Comparison of ENCODE assay signal across 9 mouse cellular contexts in genomic region chr3:10511376-10511775, GRCm38 (mm10).
DNase-seq lines count a peak whose midpoint lies in the region; ATAC-seq lines count a peak whose summit lies in the region.
"Had no signal": no experiment of that assay in that cellular context is flagged by ENCODE, and none has a peak within 500 bp of the region (broad histone marks: within the 10 kb centered on the region; RNA-seq: fewer than 3 reads in every experiment).

No protein-coding gene starts in this region.

- no peak overlapping the region for H3K4me2 ChIP-seq in kidney, embryonic 16.5 days (replicated peaks; ENCODE audit: low read depth, low read length)

- H3K27me3 ChIP-seq in kidney, embryonic 16.5 days (ENCODE audit: insufficient read depth, low read length), result no peaks in the 10 kb centered on the region

- no peak overlapping the region for H3K27ac ChIP-seq in kidney, embryonic 16.5 days (ENCODE audit: low read length)

- no peak overlapping the region for H3K9ac ChIP-seq in kidney, embryonic 16.5 days (replicated peaks; ENCODE audit: low read length)

- H3K9me3 ChIP-seq in kidney, embryonic 16.5 days (ENCODE audit: low read length), result no peaks in the 10 kb centered on the region

- no peaks in the 10 kb centered on the region for H3K36me3 ChIP-seq in kidney, embryonic 16.5 days (ENCODE audit: insufficient read depth, low read length)

- 52% methylated on average over 1 of the region's 1 CpGs for WGBS in kidney, embryonic 16.5 days

- ATAC-seq in kidney, embryonic 16.5 days (ENCODE audit: low FRiP score, low TSS enrichment), result no peak

- no peaks in the 10 kb centered on the region for H3K4me1 ChIP-seq in kidney, embryonic 16.5 days (ENCODE audit: insufficient read depth, low read length)

- H3K4me3 ChIP-seq in kidney, embryonic 16.5 days (ENCODE audit: low read length), result no peak overlapping the region

- DNase-seq in adrenal gland, adult (ENCODE audit: inconsistent age in 2 of 2, low spot score in 1 of 2), result peak; percentile 44 to 76
- no peak for DNase-seq in adrenal gland, postnatal 4 days (ENCODE audit: low spot score in 2 of 2)
- DNase-seq in layer of hippocampus, adult 11-12 months (ENCODE audit: low spot score), result peak; percentile 21
- no peak for DNase-seq in layer of hippocampus, adult 9-10 months (ENCODE audit: low spot score)
- DNase-seq in frontal cortex, postnatal 36 days (ENCODE audit: low spot score in 2 of 2), result peak; percentile 26 to 39
- DNase-seq in right cerebral cortex, adult 18-20 months, result peak; percentile 42
- no peak for DNase-seq in lung, adult 18-20 months
- DNase-seq: lung, postnatal 14 days had no signal

Comparison
In these comparisons a context has a peak if more than half of its experiments do, and no peak if none do; other contexts are left out.
1. DNase-seq: peak in adrenal gland, adult (2 of 2), layer of hippocampus, adult 11-12 months (single experiment), frontal cortex, postnatal 36 days (2 of 2) and right cerebral cortex, adult 18-20 months (single experiment); none in adrenal gland, postnatal 4 days (0 of 2), layer of hippocampus, adult 9-10 months (single experiment) and lung, adult 18-20 months (0 of 2).